Mouse (Mus musculus) megakaryocyte, embryonic 14.5 days (primary cell): ENCODE results near the gene Gm49368. TPM values are rescaled to one million over a fixed set of nuclear protein-coding genes. Genes with fewer than 3 reads are reported as not detected.

Experiments
- H3K27me3 ChIP-seq: replicated peaks from 2 replicates; pipeline ENCODE3; 2012; ENCODE audit warnings: inconsistent platforms
- H3K36me3 ChIP-seq: replicated peaks from 2 replicates; pipeline ENCODE3; 2012; ENCODE audit warnings: low read length, inconsistent platforms, mixed read lengths
- H3K4me1 ChIP-seq: 2 replicates; pipeline ENCODE4 v1.6.1; 2012; ENCODE audit warnings: inconsistent platforms
- H3K4me3 ChIP-seq: replicated peaks from 2 replicates; pipeline ENCODE3; 2012; ENCODE audit warnings: moderate library complexity, mild to moderate bottlenecking, inconsistent platforms
- H3K9me3 ChIP-seq: 2 replicates; pipeline ENCODE4 v1.6.1; 2012; ENCODE audit warnings: inconsistent platforms
- FLI1 ChIP-seq: IDR thresholded peaks from 2 replicates; pipeline ENCODE4 v1.6.1; 2012; ENCODE audit warnings: low read length, inconsistent platforms, mixed read lengths
- GATA1 ChIP-seq: IDR thresholded peaks from 3 replicates; pipeline ENCODE4 v1.6.1; 2012; ENCODE audit warnings: mixed read lengths, low read length, inconsistent platforms, borderline replicate concordance
- polyA plus RNA-seq: library from polyadenylated mRNA; stranded (reverse); fragments of >175 nt; gene quantifications from 2 replicates; pipeline ENCODE4 v1.2.3, GENCODE M21; 2012; ENCODE audit warnings: low replicate concordance; ENCODE audit not compliant: insufficient read depth

Gene Gm49368
- polyA plus RNA-seq, 1 experiment = not detected

DNA sequence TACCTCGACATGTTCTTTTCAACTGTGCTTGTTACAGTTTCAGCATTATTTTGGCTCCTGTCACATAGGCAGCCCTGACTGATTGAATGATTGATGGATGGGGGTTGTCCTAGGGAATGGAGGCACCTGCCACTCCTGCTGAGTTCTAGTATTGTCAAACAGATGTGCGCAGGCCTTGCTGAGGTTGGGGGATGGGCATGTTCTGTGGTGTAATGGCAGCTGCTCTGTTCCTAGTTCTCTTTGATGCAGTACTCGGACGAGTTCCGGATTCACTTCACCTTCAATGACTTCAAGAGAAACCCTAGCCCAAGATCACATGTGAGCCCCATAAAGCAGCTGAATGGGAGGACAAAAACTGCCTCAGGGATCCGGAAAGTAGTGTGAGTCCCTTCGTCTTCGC lies 17.5 kb downstream of the Gm49368 start:
- no peaks in the 10 kb centered on the region for H3K4me1 ChIP-seq
- no peak for TF ChIP-seq GATA1
- TF ChIP-seq FLI1 = no peak
- peaks cover 2% of the 10 kb centered on the region for H3K36me3 ChIP-seq
- H3K9me3 ChIP-seq = no peaks in the 10 kb centered on the region
- peaks cover 14% of the 10 kb centered on the region for H3K27me3 ChIP-seq
- H3K4me3 ChIP-seq = no peak overlapping the region

DNA sequence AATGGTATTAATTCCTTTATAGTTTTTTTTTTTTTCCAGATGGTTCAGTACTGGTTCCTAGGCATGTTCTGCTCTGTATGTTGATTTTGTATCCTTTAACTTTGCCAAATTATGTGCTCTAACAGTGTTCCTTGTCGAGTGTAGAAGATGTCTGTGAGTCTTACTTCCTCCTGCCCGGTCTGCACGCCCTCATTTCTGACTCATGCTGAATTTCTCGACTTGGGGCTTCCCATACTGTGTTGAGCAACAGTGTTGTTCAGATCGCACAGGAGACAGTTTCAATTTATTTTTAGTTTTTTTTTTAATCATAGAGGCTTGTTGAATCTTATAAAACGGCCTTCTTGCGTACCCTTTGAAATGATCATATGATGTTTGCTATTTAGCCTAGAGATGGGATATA lies 26.7 kb downstream of the Gm49368 start:
- H3K4me1 ChIP-seq = peaks cover 5% of the 10 kb centered on the region; the same call in 1 of the 2 replicates
- TF ChIP-seq GATA1 (no peak), FLI1 (no peak)
- H3K27me3 ChIP-seq = peaks cover 4% of the 10 kb centered on the region
- H3K36me3 ChIP-seq = no peaks in the 10 kb centered on the region
- peak overlapping the region; percentile 21 for H3K4me3 ChIP-seq
- H3K9me3 ChIP-seq = no peaks in the 10 kb centered on the region

DNA sequence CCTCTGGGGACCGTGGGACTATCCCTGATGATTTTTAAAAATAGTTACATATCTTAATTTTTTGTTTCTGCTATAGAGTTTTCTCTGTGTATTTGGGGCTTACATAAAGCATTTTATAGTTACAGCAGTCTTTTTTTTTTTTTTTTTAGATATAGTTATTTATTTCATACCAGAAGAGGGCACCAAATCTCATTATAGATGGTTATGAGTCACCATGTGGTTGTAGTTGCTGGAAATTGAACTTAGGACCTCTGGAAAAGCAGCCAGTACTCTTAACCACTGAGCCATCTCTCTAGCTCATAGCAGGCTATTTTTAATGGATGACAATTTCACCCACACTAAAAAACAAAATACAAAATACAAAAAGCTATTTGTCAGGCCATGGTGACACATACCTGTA lies 35.7 kb downstream of the Gm49368 start:
- Histone ChIP-seq H3K4me3 (no peak overlapping the region), H3K9me3 (no peaks in the 10 kb centered on the region), H3K4me1 (no peaks in the 10 kb centered on the region), H3K36me3 (no peaks in the 10 kb centered on the region), H3K27me3 (peaks cover 10% of the 10 kb centered on the region)
- no peak for TF ChIP-seq GATA1
- TF ChIP-seq FLI1 = no peak

DNA sequence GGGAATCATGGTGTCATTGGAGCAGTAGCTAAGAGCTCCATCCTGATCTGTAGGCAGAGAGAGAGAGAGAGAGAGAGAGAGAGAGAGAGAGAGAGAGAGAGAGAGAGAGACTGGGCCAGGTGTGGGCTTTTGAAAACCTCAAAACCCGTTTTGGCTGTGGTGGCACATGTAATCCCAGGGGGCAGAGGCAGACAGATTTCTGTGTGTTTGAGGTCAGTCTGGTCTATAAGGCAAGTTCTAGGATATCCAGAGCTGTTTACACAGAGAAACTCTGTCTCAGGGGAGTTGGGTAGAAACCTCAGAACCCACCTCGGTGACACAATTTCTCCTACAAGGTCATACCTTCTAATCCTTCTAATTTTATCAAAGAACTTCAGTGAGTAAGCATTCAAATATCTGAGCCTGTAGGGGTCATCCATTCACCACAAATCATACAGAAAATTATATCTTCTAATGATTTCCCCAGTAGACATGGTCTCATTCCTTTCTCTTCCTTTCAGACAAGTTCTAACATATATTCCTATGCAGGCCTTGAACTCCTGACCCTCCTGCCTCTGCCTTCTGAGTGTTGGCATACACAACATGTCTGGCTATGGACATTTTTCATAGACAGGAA lies 38.4 kb downstream of the Gm49368 start:
- Histone ChIP-seq H3K27me3 (peaks cover 12% of the 10 kb centered on the region), H3K4me1 (no peaks in the 10 kb centered on the region), H3K9me3 (no peaks in the 10 kb centered on the region), H3K36me3 (no peaks in the 10 kb centered on the region), H3K4me3 (no peak overlapping the region)
- TF ChIP-seq FLI1 (no peak), GATA1 (no peak)

DNA sequence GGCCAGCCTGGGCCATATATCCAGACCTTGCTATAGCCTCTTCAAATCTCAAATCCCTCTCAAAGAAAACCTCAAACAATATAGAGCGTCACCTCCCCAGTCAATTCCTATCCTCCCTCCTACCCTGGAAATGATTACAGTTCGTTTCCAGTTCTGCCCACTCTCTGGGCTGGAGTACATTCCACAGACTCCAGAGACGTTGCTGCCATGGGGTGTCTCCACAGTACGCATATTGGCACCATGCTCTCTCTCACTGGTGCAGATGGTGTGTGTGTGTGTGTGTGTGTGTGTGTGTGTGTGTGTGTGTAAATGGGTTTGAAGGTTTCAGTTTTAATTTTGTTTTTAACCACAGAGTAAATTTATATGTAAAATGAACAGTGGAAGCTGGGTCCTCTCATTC lies 42.8 kb downstream of the Gm49368 start:
- Histone ChIP-seq H3K36me3 (no peaks in the 10 kb centered on the region), H3K4me3 (no peak overlapping the region), H3K4me1 (no peaks in the 10 kb centered on the region), H3K27me3 (peaks cover 14% of the 10 kb centered on the region), H3K9me3 (no peaks in the 10 kb centered on the region)
- TF ChIP-seq GATA1 (no peak), FLI1 (no peak)

DNA sequence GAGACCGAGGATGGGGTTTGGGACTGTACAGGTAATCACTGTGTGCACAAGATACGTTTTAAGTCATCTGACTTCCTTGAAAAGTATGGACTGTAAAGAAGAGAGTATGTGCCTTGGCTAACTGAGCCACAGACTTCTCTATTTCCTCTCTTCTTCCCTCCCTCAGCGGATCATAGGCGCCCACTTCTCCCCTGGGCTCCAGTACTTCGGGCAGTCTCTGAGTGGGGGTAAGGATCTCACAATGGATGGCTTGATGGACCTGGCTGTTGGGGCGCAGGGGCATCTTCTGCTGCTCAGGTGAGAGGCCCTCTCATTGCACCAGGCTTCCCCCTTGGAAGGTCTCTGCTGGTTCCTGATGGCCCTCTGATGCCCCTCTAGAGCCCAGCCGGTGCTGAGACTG lies 45.0 kb downstream of the Gm49368 start:
- H3K36me3 ChIP-seq = no peaks in the 10 kb centered on the region
- H3K9me3 ChIP-seq = no peaks in the 10 kb centered on the region

DNA sequence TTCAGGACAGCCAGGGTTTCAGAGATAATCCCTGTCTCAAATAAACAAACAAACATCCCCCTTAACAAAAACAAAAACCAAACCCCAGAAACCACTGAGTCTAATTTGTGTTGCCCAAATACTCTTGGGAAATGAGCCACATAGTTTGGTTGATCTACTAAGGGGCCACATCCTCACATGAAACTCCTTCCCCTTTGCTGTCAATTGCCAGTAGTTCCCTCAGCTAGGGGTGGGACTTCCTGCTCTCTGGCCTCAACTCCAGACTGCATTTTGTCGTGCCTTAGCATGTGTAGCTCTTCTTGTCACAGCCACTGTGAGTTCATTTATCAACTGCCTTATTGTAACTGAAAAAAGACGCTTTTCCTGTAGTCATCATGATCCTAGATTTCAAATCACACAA lies 47.8 kb downstream of the Gm49368 start:
- Histone ChIP-seq H3K9me3 (no peaks in the 10 kb centered on the region), H3K4me3 (no peak overlapping the region), H3K4me1 (no peaks in the 10 kb centered on the region; the same call in 1 of the 2 replicates), H3K36me3 (no peaks in the 10 kb centered on the region), H3K27me3 (peaks cover 23% of the 10 kb centered on the region)
- no peak for TF ChIP-seq GATA1
- no peak for TF ChIP-seq FLI1

More for the DNA sequence above, 45.0 kb downstream of the Gm49368 start:
- Histone ChIP-seq H3K4me1 (no peaks in the 10 kb centered on the region), H3K27me3 (peaks cover 13% of the 10 kb centered on the region), H3K4me3 (no peak overlapping the region)
- TF ChIP-seq GATA1 = no peak
- no peak for TF ChIP-seq FLI1

DNA sequence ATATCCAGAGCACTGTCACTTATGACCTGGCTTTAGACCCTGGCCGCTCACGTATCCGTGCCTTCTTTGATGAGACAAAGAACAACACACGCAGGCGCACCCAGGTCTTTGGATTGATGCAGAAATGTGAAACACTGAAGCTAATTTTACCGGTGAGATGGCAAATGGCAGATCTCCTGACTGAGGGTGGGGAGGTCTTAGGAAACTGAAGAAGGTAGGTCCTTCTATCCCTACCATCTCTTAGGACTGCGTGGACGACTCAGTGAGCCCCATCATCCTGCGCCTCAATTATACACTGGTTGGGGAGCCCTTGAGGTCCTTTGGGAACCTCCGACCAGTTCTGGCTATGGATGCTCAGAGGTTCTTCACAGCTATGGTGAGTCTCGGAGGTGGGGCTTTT lies 49.6 kb downstream of the Gm49368 start:
- H3K4me3 ChIP-seq = no peak overlapping the region
- no peak for TF ChIP-seq FLI1
- TF ChIP-seq GATA1 = no peak
- no peaks in the 10 kb centered on the region; the same call in 1 of the 2 replicates for H3K4me1 ChIP-seq
- H3K9me3 ChIP-seq = no peaks in the 10 kb centered on the region
- H3K36me3 ChIP-seq = no peaks in the 10 kb centered on the region
- peaks cover 30% of the 10 kb centered on the region for H3K27me3 ChIP-seq

DNA sequence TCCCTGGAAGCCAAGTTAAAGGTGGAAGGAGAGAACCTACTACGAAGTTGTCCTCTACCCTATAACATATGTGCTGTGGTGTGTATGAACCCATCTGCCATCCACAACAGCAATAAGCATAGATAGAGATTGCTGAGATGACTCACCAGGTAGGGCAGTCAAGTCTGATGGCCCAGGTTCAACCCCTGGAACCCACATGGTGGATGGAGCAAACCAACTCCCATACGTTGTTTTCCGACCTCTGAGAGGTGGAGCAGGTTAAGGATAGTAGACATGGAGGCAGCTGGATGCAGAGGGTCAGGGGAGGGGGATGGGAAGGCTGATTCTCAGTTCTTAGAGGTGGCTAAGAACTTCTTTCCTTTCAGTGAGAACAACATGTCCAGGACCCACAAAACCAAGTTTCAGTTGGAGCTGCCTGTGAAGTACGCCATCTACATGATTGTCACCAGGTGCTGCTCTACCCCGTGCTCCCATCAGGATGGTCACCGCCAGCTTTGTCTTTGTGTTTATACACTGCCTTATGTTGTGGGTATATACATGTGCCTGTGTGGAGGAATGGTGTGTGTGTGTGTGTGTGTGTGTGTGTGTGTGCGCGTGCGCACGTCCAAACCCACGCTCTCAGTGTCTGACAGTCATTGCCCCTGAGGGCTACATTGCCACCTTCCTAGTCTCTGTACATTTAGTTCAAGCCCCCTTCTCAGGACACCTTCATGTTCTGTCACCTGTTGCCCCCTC lies 52.1 kb downstream of the Gm49368 start:
- H3K4me3 ChIP-seq = no peak overlapping the region
- no peaks in the 10 kb centered on the region; the same call in 1 of the 2 replicates for H3K4me1 ChIP-seq
- no peaks in the 10 kb centered on the region for H3K36me3 ChIP-seq
- TF ChIP-seq GATA1 = no peak
- no peak for TF ChIP-seq FLI1
- peaks cover 27% of the 10 kb centered on the region for H3K27me3 ChIP-seq
- no peaks in the 10 kb centered on the region for H3K9me3 ChIP-seq
